10 mouse cellular contexts compared by ENCODE assay signal in the genomic region with DNA sequence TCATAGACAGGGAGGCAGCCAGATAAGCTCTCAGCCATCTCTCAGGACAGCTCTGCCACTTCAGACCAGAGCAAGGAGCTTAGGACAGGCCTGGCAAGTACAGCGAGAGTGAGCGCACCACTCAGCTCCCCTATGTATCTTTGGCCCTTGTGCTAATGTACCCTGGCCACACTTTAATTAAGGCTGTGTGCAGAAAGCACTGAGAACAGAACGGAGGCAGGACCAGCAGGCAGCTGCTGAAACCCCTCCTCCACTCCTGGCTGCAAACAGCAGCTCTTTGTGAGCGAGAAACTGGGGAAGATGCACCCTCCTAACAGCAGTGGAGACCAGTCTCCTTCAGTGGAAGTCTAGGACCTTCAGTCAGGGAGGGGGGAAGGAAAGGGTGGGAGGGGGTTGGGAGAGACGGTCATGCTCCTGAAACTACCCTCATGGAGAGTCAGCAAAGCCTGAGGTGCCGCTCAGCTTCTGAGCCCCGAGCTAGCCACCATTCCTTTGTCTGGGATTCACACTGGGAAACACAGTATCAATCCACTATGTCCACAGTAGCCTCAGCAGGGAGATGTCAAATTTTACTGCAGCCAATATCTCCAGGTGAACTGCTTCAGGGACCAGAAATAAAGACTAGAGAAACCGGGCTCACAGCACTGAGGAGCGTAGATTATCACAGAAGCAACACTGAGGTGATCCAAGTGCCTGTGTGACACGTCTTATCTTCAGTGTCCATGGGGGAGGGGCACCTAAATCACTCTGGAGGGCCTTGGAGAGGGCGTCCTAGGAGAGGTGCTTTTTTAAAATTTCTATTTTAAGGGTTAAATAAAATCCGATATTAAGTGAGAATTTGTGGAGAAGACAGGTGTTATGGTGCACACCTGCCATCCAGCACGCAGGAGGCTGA. TPM values are rescaled to one million over a fixed set of nuclear protein-coding genes. Genes with fewer than 3 reads are reported as not detected.
A peak's percentile ranks its signal among the peaks of the same experiment; 100 is the strongest.
DNase-seq lines count a peak whose midpoint lies in the region; ATAC-seq and TF ChIP-seq lines count a peak whose summit lies in the region.
"Had no signal": no experiment of that assay in that cellular context is flagged by ENCODE, and none has a peak within 500 bp of the region (broad histone marks: within the 10 kb centered on the region; RNA-seq: fewer than 3 reads in every experiment).

No protein-coding gene starts in this region.

- no peak for DNase-seq in heart, adult 11 months
- peak; percentile 7 for DNase-seq in right cerebral cortex, postnatal 25 days
- DNase-seq in right cerebral cortex, postnatal 4 days, result no peak
- peak; percentile 49 for DNase-seq in retina, embryonic 14.5 days (ENCODE audit: low spot score)
- no peak for DNase-seq in gastrocnemius, adult 2 months
- no peak for DNase-seq in adrenal gland, adult 2 months
- DNase-seq: cerebellum, adult 9-11 months; lung, postnatal 4 days had no signal

- H3K36me3 ChIP-seq in heart, embryonic 12.5 days, result no peaks in the 10 kb centered on the region
- H3K36me3 ChIP-seq in limb, embryonic 12.5 days, result no peaks in the 10 kb centered on the region

- no peaks in the 10 kb centered on the region for H3K9me3 ChIP-seq in heart, embryonic 12.5 days (replicated peaks)
- H3K9me3 ChIP-seq in limb, embryonic 12.5 days, result no peaks in the 10 kb centered on the region

- intact Hi-C loops in gastrocnemius, adult 2 months (cut with DNase I), result no loop called here

- TF ChIP-seq CTCF in gastrocnemius, adult 2 months (IDR thresholded peaks at IDR 0.05), result no peak

- peak overlapping the region; percentile 57 for H3K4me2 ChIP-seq in heart, embryonic 12.5 days
- 0 out of 2 replicates have a peak overlapping the region, but pooled peaks have one; percentile 34 for H3K4me2 ChIP-seq in limb, embryonic 12.5 days

- WGBS in heart, embryonic 12.5 days, result 26% methylated on average over 13 of the region's 13 CpGs
- WGBS in limb, embryonic 12.5 days, result 37% methylated on average over 13 of the region's 13 CpGs

- ATAC-seq in heart, embryonic 12.5 days (ENCODE audit: insufficient number of reproducible peaks, low FRiP score), result no peak; the same call in 1 of the 2 replicates
- peak; percentile 69; the same call in 1 of the 2 replicates for ATAC-seq in limb, embryonic 12.5 days (ENCODE audit: insufficient number of reproducible peaks, insufficient read depth, low FRiP score, low TSS enrichment, low read depth)

- H3K9ac ChIP-seq in heart, embryonic 12.5 days, result peak overlapping the region; percentile 53
- no peak overlapping the region for H3K9ac ChIP-seq in limb, embryonic 12.5 days (replicated peaks)

- no peak overlapping the region for H3K4me3 ChIP-seq in heart, embryonic 12.5 days
- no peak overlapping the region for H3K4me3 ChIP-seq in limb, embryonic 12.5 days (replicated peaks)
- no peak overlapping the region for H3K4me3 ChIP-seq in gastrocnemius, adult 2 months

- H3K4me1 ChIP-seq in heart, embryonic 12.5 days (replicated peaks), result peaks cover 24% of the 10 kb centered on the region
- peaks cover 9% of the 10 kb centered on the region for H3K4me1 ChIP-seq in limb, embryonic 12.5 days (replicated peaks)

- H3K27me3 ChIP-seq in heart, embryonic 12.5 days (replicated peaks), result no peaks in the 10 kb centered on the region
- no peaks in the 10 kb centered on the region for H3K27me3 ChIP-seq in limb, embryonic 12.5 days

- H3K27ac ChIP-seq in heart, embryonic 12.5 days (ENCODE audit: poor library complexity, severe bottlenecking), result 0 out of 2 replicates have a peak overlapping the region, but pooled peaks have one; percentile 37
- no peak overlapping the region for H3K27ac ChIP-seq in limb, embryonic 12.5 days
- no peak overlapping the region for H3K27ac ChIP-seq in gastrocnemius, adult 2 months

RNA-seq across cellular contexts. Expression of a gene that starts 18.0 kb away (rescaled TPM):
- polyA plus RNA-seq in heart, embryonic 12.5 days (2016; fragmentation: Nextera tagmentation; extraction: Ambion mirVana), result 29.3 and 35.0 TPM in 2 replicates
- polyA plus RNA-seq in limb, embryonic 12.5 days (2016; fragmentation: Nextera tagmentation; extraction: Ambion mirVana), result 6.9 and 11.5 TPM in 2 replicates
- not detected for total RNA-seq in gastrocnemius, adult 2 months (2021)
- total RNA-seq in adrenal gland, adult 2 months (2021), result under 1 TPM in 1 of 2 experiments, not detected in 1; 0.86 TPM
- polyA plus RNA-seq in adrenal gland, adult 2 months (2012; rRNA removed), result 0.58 and 2.6 TPM in 2 replicates

Comparison
In these comparisons a context has a peak if more than half of its experiments do, and no peak if none do; other contexts are left out.
1. DNase-seq: peak in right cerebral cortex, postnatal 25 days (single experiment) and retina, embryonic 14.5 days (single experiment); none in heart, adult 11 months (single experiment), right cerebral cortex, postnatal 4 days (single experiment), gastrocnemius, adult 2 months (single experiment) and adrenal gland, adult 2 months (single experiment).